Mouse (Mus musculus) kidney, embryonic 15.5 days (tissue): ENCODE results near the gene Hecw1. TPM values are rescaled to one million over a fixed set of nuclear protein-coding genes. Genes with fewer than 3 reads are reported as not detected.

Experiments used
- ATAC-seq: fragments of 200-750 bp; cut with Nextera tagmentation; replicated peaks from 2 replicates; pipeline ENCODE4 v1.8.0; 2017; ENCODE audit warnings: moderate TSS enrichment; ENCODE audit not compliant: low FRiP score
- H3K27ac ChIP-seq: fragments of 300-500 bp; sonication (generic); 2 replicates; pipeline ENCODE4 v1.5.1; 2015; ENCODE audit warnings: mild to moderate bottlenecking, inconsistent platforms
- H3K27me3 ChIP-seq: fragments of 300-500 bp; sonication (generic); 2 replicates; pipeline ENCODE4 v1.6.1; 2015; ENCODE audit warnings: inconsistent platforms
- H3K36me3 ChIP-seq: fragments of 300-500 bp; sonication (generic); 2 replicates; pipeline ENCODE4 v1.6.1; 2015; ENCODE audit warnings: inconsistent platforms
- H3K4me1 ChIP-seq: fragments of 300-500 bp; sonication (generic); 2 replicates; pipeline ENCODE4 v1.6.1; 2015; ENCODE audit warnings: inconsistent platforms
- H3K4me2 ChIP-seq: fragments of 300-500 bp; sonication (generic); 2 replicates; pipeline ENCODE4 v1.6.1; 2015; ENCODE audit warnings: moderate library complexity, mild to moderate bottlenecking, inconsistent platforms
- H3K4me3 ChIP-seq: fragments of 300-500 bp; sonication (generic); replicated peaks from 2 replicates; pipeline ENCODE4 v1.5.1; 2015; ENCODE audit warnings: mild to moderate bottlenecking, inconsistent platforms
- H3K9ac ChIP-seq: fragments of 300-500 bp; sonication (generic); 2 replicates; pipeline ENCODE4 v1.6.1; 2015; ENCODE audit warnings: mild to moderate bottlenecking, inconsistent platforms
- H3K9me3 ChIP-seq: fragments of 300-500 bp; sonication (generic); replicated peaks from 2 replicates; pipeline ENCODE4 v1.6.1; 2016; ENCODE audit warnings: inconsistent platforms
- WGBS: fragments of 180-500 bp; shearing (Covaris S2); methylation state at CpG from one replicate; pipeline ENCODE4 v1.1.7; 2015; ENCODE audit warnings: mixed read lengths; 5-methylcytosine and 5-hydroxymethylcytosine counted together
- polyA plus RNA-seq: library from polyadenylated mRNA; unstranded; fragments of >200 nt; fragmentation: Nextera tagmentation; extraction: Ambion mirVana; gene quantifications from 2 replicates; pipeline ENCODE4 v1.2.1, GENCODE M21; 2015

Hecw1 gene
- polyA plus RNA-seq, 1 experiment from 2014 or later: 0.44 TPM

DNA sequence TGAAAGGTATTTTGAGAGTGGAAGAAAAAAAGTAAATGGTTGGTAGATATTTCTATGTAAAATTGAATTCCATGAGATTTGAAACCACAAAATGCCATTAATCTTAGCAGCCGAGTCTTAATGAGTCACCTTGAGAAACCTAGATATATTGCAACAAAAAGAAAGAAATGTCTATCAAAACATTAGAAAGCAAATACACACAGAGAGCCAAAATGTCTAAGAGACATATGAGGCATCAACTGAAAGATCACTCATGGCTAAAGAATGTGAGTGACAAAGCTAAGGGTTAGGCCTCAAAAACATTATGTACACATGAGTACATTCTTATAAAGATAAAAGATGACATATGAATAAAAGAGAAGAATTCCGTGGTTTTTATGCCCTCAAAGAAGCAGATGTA, 26.1 kb downstream of the Hecw1 start:
- ATAC-seq: no peak
- Histone ChIP-seq H3K27me3 (no peaks in the 10 kb centered on the region), H3K4me1 (no peaks in the 10 kb centered on the region), H3K27ac (no peak overlapping the region), H3K4me2 (no peak overlapping the region), H3K9ac (no peak overlapping the region), H3K9me3 (no peaks in the 10 kb centered on the region), H3K36me3 (no peaks in the 10 kb centered on the region), H3K4me3 (no peak overlapping the region)
- WGBS: 72% methylated on average over 2 of the region's 2 CpGs

DNA sequence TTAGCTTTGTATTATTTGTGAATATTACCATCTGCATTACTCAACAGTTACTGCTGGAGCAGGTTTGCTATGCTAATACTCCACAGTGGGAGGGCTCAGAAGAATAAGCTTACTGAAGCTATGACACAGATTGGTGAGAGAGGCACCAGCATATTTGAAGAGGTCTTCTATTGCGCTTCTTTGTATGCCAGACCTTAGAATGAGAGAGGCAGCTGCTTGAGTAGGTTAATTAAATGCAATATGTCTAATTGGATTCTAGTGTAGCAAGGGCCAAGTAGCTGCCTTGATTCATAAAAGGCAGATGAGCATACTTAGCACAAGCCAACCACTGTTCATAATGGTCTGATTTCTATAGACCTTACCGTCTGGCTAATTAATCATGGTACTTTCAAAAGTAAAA, 35.2 kb downstream of the Hecw1 start:
- Histone ChIP-seq H3K9ac (no peak overlapping the region), H3K4me2 (no peak overlapping the region), H3K36me3 (no peaks in the 10 kb centered on the region), H3K27me3 (no peaks in the 10 kb centered on the region), H3K4me3 (no peak overlapping the region), H3K27ac (no peak overlapping the region), H3K9me3 (no peaks in the 10 kb centered on the region), H3K4me1 (no peaks in the 10 kb centered on the region)
- ATAC-seq: no peak
- WGBS: 95% methylated on average over 2 of the region's 2 CpGs

DNA sequence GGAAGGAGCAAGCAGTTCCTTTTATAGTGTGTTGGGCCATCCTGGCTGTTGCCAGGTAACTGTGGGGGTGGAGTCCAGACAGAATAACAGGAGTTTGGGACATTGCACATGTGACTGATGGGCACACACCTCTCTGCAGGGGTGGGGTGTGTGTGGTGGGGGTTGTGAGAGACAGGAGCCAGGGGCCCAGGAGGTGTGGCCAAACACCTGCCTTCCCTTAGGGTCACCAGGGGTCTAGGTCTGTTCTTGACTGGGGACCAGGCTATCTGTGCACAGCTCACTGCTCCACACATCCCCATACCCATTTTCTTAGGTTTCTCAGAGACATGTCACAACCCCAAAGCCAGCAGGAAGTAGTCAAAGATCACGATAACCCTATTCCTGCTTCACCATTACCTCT, 51.9 kb downstream of the Hecw1 start:
- H3K36me3 ChIP-seq: no peaks in the 10 kb centered on the region
- WGBS: 90% methylated on average over 1 of the region's 1 CpGs
- no peak overlapping the region for H3K4me3 ChIP-seq
- H3K4me1 ChIP-seq: no peaks in the 10 kb centered on the region
- ATAC-seq: no peak
- no peak overlapping the region for H3K4me2 ChIP-seq
- H3K27me3 ChIP-seq: no peaks in the 10 kb centered on the region
- H3K9me3 ChIP-seq: no peaks in the 10 kb centered on the region
- no peak overlapping the region for H3K27ac ChIP-seq
- H3K9ac ChIP-seq: no peak overlapping the region

DNA sequence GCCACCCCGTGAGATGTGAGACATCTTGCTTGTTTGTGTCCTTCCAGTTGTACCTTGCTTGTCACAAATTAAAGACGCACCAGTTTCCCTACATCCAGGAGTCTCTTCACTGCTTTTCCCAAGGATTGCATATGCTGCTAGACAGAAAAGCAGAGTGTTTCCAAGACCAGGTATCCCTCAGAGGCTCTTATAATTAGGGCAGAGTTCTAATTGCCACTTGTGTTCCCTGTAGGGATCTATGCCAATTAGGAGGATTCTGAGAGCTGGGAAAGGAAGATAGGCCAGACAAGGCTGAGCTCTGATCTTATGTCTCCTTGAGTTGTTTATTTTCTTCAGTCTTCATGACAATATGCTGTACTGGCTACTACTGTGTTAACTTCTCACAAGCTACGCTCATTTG, 55.5 kb downstream of the Hecw1 start:
- Histone ChIP-seq H3K4me1 (no peaks in the 10 kb centered on the region), H3K36me3 (no peaks in the 10 kb centered on the region), H3K9ac (no peak overlapping the region), H3K4me2 (no peak overlapping the region), H3K27me3 (no peaks in the 10 kb centered on the region), H3K4me3 (no peak overlapping the region), H3K9me3 (no peaks in the 10 kb centered on the region), H3K27ac (no peak overlapping the region)
- no peak for ATAC-seq
- 78% methylated on average over 3 of the region's 3 CpGs for WGBS

DNA sequence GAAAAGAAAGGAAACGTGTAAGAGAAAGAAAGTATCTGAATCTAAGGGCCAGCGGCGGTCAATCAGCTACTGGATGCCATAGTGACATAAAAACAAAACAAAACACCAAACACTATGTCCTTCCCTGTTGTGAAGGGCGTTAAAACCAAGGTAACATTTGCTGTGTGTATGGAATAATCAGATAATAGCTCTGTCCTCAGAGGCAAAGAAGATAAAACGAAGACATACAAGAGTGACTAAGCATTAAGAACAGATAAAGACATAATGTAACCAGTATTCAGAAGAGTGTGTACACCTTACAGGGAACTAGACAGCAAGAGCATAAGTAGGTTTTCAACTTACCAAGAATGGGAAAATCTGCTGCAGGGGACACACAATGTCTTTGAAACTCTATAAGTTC, 62.0 kb downstream of the Hecw1 start:
- Histone ChIP-seq H3K4me2 (no peak overlapping the region), H3K36me3 (no peaks in the 10 kb centered on the region), H3K27ac (no peak overlapping the region), H3K27me3 (no peaks in the 10 kb centered on the region), H3K4me1 (no peaks in the 10 kb centered on the region), H3K4me3 (no peak overlapping the region), H3K9ac (no peak overlapping the region), H3K9me3 (no peaks in the 10 kb centered on the region)
- WGBS: 85% methylated on average over 5 of the region's 5 CpGs
- ATAC-seq: no peak

DNA sequence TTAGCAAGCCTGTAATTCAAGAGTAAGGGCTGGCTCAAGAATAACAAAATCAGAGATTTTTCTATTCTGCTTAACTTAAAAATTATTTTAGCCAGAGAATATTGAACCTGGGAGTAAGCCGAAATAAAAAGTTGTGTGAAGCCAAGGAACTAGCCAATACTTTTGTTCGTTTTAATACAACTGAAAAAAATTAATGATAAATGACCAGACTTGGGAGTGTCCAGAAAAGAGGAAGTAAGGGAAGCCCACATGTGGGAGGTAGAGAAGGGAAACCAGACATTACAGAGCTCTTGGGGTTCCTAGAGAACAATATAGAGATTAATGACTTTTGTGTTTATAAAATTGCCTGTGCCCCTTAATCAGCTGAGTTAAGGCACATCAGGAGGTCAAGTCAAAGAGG, 66.0 kb downstream of the Hecw1 start:
- Histone ChIP-seq H3K4me2 (no peak overlapping the region), H3K27me3 (no peaks in the 10 kb centered on the region), H3K4me3 (no peak overlapping the region), H3K9me3 (no peaks in the 10 kb centered on the region), H3K36me3 (no peaks in the 10 kb centered on the region), H3K27ac (no peak overlapping the region), H3K9ac (no peak overlapping the region), H3K4me1 (no peaks in the 10 kb centered on the region)
- WGBS: 69% methylated on average over 2 of the region's 2 CpGs
- ATAC-seq: no peak

DNA sequence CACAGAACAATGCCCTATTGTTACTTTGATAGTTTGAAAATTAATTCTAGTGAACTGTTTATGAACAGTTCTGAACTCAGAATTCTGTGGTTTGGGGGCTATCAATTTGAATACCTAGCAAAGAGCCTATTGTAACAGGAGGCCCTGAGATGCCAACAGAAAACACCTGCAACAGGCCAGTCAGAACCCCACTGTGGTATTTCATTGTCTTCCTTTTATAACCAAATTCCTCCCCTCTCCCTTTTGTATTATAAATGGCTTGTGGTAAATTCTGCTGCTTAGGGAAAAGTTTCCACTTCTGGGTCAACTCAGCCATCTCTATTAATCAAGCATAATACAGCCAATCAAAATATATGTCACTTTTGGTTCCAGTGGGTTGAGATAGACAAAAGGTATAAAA, 83.5 kb downstream of the Hecw1 start:
- H3K4me3 ChIP-seq: no peak overlapping the region
- H3K4me1 ChIP-seq: no peaks in the 10 kb centered on the region
- no peak overlapping the region for H3K4me2 ChIP-seq
- no peaks in the 10 kb centered on the region for H3K36me3 ChIP-seq
- H3K9me3 ChIP-seq: no peaks in the 10 kb centered on the region
- no peaks in the 10 kb centered on the region for H3K27me3 ChIP-seq
- H3K9ac ChIP-seq: no peak overlapping the region
- no peak for ATAC-seq
- no peak overlapping the region for H3K27ac ChIP-seq

DNA sequence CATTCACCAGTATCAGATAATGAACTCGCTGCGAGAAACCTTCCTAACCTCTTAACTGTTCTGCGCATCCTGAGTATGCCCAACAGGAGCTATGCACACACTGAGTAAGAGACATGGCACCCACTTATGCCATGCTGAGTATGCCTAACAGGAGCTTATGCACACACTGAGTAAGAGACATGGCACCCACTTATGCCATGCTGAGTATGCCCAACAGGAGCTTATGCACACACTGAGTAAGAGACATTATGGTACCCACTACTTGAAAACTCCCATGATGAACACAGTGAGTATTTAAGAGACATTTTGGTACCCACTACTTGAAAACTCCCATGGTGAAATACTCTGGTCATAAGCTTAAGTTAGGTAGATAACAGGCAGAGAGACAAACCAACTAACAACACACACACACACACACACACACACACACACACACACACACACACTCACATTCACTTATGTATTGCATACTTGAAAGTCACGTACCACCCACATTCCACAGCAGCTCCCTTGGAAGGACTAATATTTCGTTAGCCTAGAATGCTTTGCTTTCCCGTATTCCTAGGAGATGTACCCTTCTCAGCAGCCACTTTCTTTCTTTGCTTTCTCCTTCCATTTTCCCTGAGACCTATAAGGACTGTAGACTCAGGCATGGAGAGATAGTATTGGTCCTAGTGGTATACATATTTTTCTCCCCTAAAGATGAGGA, 94.0 kb downstream of the Hecw1 start:
- no peaks in the 10 kb centered on the region for H3K27me3 ChIP-seq
- no peaks in the 10 kb centered on the region for H3K9me3 ChIP-seq
- H3K36me3 ChIP-seq: no peaks in the 10 kb centered on the region
- H3K27ac ChIP-seq: no peak overlapping the region
- no peaks in the 10 kb centered on the region for H3K4me1 ChIP-seq
- H3K4me3 ChIP-seq: no peak overlapping the region
- WGBS: 90% methylated on average over 6 of the region's 6 CpGs
- no peak overlapping the region for H3K4me2 ChIP-seq
- H3K9ac ChIP-seq: no peak overlapping the region
- ATAC-seq: no peak

DNA sequence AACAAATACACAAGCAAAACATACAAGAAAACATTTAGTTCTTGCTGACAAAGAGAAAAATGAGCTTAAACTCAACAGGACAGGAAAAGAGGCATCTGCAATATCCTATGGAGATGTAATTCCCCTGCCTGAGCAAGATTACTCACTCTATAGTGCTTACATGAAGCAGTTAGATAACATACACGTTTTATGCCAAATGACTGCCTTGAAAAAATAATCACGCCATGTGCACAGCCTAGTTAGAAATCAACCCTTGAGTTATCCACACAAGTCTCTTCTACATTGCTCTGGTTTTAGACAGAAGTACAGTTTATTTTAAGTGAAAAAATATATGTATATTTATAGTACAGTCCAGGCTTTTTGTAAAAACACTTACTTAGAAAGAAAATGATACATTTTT, 98.2 kb downstream of the Hecw1 start:
- Histone ChIP-seq H3K9ac (no peak overlapping the region), H3K4me3 (no peak overlapping the region), H3K9me3 (no peaks in the 10 kb centered on the region), H3K4me2 (no peak overlapping the region), H3K27me3 (no peaks in the 10 kb centered on the region), H3K27ac (no peak overlapping the region), H3K36me3 (no peaks in the 10 kb centered on the region), H3K4me1 (no peaks in the 10 kb centered on the region)
- 77% methylated on average over 2 of the region's 2 CpGs for WGBS
- no peak for ATAC-seq

DNA sequence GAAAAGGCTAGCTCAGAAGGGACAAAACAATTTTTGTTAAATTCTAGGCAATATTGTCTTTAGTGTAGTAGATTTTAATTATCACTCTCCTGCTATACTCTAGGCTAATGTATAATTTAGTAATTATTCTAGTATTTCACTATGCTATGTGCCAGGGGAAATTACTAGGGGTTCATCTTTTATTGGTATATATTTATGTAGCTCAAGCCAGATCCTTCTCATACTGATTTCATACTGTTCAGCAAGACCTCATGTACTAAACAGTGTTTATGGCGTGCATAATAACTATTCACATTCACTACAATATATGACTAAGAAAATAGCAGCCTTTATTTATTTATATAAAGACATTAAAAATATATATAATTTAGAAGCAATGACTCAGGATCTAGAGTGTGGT, 109.6 kb downstream of the Hecw1 start:
- Histone ChIP-seq H3K4me2 (no peak overlapping the region), H3K4me1 (no peaks in the 10 kb centered on the region), H3K36me3 (no peaks in the 10 kb centered on the region), H3K9me3 (no peaks in the 10 kb centered on the region), H3K9ac (no peak overlapping the region), H3K27me3 (no peaks in the 10 kb centered on the region), H3K4me3 (no peak overlapping the region), H3K27ac (no peak overlapping the region)
- no peak for ATAC-seq
- WGBS: 87% methylated on average over 1 of the region's 1 CpGs

DNA sequence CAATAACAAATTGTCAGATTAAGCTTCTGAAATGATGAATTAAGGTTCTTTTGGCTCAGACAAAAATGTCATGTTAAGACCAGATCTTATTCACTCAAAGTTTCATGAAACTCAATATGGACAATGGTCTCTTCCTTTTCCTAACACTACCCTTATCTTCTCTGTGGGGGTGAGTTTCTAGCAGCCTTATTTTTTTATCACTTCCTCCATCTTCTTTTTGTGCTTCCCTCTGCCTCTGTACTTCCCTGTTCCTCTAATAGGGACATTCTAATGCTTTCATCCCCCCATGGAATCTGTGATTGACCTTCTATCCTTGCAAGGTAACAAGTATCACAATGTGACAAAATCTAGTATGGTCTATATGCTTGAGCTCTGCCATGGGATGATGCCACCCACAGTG, 148.6 kb downstream of the Hecw1 start:
- Histone ChIP-seq H3K9ac (no peak overlapping the region), H3K9me3 (no peaks in the 10 kb centered on the region), H3K27me3 (no peaks in the 10 kb centered on the region), H3K4me1 (no peaks in the 10 kb centered on the region), H3K36me3 (no peaks in the 10 kb centered on the region), H3K27ac (no peak overlapping the region), H3K4me2 (no peak overlapping the region), H3K4me3 (no peak overlapping the region)
- ATAC-seq: no peak

DNA sequence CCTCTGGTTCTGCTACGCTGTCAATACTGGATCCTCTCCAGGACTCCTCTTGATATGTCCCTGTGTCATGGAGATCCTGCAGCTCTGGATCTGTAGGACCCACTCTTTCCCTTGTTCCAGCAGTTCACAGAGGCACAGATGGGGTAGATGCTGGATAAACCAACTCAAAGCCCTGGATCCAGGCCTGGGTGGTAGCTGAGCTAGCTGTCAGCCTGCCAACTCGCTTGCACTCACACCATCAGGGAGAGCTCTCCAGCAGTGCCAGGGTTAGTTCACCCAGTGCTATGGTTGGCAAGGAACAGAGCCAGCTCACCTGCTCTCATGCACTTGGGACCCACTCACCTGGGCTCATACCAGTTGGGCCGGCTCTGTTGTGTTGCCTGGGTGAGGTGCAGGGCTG, 157.5 kb downstream of the Hecw1 start:
- H3K36me3 ChIP-seq: no peaks in the 10 kb centered on the region
- 82% methylated on average over 3 of the region's 3 CpGs for WGBS
- no peak overlapping the region for H3K4me2 ChIP-seq

DNA sequence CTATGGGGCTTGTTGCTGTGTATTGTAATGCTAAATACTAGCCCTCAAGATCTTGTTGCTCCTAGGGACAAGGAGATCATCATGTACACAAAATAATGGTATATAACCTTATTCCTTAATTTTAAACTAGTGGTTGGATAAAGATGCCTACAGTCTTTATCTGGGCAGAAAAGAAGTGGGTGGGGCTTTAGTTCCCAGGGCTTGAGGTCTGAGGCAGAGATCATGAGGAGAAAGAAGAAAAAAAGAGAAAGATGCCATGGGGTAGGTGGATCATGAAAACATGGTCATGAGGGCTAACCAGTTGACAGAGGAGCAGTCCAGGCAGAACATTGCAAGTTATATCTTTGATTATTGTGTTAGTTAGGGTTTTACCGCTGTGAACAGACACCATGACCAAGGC, 195.8 kb downstream of the Hecw1 start:
- H3K27ac ChIP-seq: no peak overlapping the region
- H3K36me3 ChIP-seq: no peaks in the 10 kb centered on the region
- no peak overlapping the region for H3K4me3 ChIP-seq
- no peaks in the 10 kb centered on the region for H3K27me3 ChIP-seq
- H3K4me1 ChIP-seq: no peaks in the 10 kb centered on the region
- H3K9ac ChIP-seq: no peak overlapping the region
- 92% methylated on average over 1 of the region's 1 CpGs for WGBS
- no peak for ATAC-seq
- H3K9me3 ChIP-seq: no peaks in the 10 kb centered on the region
- no peak overlapping the region for H3K4me2 ChIP-seq

More for the DNA sequence above, 157.5 kb downstream of the Hecw1 start:
- no peaks in the 10 kb centered on the region for H3K4me1 ChIP-seq
- no peak for ATAC-seq
- H3K9me3 ChIP-seq: no peaks in the 10 kb centered on the region
- no peak overlapping the region for H3K4me3 ChIP-seq
- H3K27me3 ChIP-seq: no peaks in the 10 kb centered on the region
- H3K27ac ChIP-seq: no peak overlapping the region
- H3K9ac ChIP-seq: no peak overlapping the region
